Mouse (Mus musculus) ZHBTc4 (cell line): ENCODE data around the gene Mgst2.

Experiments
- DNase-seq: peaks from one replicate; pipeline ENCODE4 v3.0.0-alpha.2; 2011; ENCODE audit warnings: low read depth, low spot score

Mgst2 gene

DNA sequence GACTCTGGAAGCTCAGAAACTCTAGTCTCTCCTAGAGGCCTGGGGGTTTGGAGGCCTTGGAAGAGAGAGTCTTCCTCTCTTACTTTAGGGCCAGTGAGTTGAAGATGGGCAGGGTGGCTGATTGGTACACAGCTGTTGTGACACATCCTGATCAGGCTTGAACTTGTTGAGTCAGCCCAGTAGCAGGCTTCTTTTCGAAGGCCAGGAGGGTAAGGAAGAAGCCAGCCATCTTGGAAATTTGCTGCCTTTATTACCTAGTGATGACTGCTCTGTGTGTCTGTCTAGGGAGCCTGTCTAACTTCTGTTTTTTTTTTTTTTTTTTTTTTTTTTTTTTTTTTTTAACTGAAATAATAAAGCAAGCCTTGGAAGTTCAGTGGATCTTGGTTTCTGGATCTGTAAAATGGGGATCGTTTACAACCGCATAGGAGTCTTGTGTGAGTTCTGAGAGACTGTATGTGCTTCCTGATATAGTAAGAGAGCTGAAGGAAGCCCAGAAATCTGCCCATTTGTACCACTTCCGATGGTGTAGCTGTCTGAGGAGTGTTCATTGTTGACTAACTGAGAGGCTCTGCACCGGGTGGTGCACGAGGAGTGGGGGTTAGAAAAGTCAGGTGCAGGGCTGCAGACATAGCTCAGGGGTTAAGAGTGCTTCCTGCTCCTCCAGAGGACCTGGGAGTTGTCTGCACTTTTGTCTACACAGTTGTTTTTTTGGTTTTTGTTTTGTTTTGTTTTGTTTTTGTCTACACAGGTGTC, 5.7 kb upstream of the Mgst2 start:
- DNase-seq, result no peak

DNA sequence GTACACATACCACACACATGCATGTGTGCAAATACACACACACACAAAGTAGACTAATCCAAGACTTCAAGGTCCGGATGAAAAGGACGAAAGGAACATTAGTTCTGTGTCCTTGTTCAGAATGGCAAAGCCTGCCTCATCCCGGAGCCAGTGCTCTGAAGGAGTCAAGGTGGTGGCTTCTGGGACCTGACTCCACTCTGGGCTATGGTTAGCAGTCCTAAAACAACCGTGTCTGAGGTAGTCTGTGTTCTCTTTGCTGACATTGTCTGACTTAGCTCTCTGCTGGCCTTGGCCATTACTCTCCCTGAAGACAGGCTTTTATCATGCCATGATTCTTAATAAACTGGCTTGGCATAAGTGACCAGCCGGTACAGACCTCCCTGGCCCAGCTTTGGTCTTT, 745 bp upstream of the Mgst2 start:
- DNase-seq, result no peak

DNA sequence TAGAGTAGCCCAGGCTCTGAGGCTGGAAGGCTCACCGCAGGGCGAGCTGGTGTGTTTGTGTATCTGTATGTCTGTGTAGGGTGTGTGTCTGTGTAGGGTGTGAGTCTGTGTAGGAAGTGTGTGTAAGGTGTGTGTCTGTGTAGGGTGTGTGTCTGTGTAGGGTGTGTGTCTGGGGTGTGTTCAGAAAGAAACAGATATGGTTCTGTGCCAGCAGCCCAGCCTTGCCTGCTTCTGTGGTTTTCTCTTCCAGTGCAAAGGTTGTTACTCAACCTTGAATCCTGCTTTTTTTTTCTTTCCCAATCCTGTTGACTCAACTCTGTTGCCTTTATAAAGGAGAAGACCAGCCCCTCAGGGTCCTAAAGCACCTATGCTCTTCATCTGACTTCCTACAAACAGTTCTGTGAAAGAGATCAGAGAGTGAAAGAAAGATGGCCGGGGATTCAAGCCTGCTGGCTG, 689 bp downstream of the Mgst2 start:
- no peak for DNase-seq

DNA sequence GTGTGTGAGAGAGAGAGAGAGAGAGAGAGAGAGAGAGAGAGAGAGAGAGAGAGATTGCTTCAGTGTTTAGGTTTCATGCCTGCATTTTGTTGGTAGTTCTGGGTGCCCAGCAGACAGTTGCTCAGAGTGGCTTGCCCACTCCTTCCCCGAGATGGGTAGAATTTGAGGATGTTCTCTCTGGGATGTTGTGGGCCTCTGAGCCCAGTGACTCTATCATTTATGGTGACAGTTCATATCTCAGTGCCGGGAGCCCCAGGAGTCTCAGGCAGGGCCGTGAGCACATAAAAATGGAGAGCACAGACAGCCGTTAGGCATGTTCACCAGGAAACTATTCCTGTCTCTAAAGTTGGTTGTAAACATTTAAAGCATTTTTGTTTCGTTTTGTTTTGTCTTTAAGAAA, 1.2 kb downstream of the Mgst2 start:
- no peak for DNase-seq

DNA sequence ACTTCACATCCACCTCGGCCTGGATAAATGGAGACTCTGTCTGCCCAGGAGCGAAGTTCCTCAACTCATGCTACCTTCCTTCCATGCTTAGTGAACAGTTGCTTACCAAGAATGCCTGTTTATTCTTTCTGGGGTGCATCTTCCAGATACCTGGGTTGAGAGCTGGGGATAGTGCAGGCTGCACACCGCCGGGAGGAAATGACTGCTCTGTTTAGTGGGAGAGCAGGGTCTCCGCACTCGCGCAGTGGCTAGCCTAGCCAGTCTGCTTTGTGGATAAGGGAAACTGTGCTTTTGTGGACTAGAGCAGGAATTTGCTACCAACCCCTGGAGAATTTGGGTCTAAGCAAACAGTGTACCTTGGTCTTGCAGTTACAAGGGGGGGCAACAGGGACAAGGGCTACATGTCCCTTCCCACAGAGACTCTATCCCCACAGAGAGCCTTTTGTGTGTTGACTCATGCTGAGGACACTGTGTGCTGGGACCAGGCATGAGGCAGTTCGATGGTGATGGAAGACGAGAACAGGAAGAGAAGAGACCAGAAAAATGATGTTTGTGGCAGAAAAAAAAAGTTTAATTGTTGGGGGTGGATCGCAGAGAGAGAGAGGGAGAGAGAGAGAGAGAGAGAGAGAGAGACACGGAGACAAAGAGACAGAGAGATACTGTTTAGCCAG, 1.9 kb downstream of the Mgst2 start:
- DNase-seq, result no peak

DNA sequence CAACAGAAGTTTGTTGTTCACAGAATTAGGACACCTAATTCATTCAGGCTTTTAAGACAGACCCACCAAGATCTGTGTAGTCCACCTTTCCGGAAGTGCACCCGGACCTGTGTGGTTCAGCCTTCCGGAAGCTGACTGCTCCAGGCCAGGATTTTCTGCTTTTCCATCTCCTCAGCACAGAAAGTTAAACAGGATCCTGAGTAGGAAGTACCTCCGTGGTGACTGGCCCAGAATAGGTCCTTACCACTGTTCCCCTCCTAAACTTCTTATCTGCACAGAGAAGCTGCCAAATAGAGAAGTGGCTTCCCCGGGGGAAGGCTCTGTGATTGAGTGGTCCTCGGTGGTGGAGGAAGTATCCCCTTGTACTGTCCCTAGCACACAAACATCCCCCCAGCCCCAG, 2.4 kb downstream of the Mgst2 start:
- no peak for DNase-seq

DNA sequence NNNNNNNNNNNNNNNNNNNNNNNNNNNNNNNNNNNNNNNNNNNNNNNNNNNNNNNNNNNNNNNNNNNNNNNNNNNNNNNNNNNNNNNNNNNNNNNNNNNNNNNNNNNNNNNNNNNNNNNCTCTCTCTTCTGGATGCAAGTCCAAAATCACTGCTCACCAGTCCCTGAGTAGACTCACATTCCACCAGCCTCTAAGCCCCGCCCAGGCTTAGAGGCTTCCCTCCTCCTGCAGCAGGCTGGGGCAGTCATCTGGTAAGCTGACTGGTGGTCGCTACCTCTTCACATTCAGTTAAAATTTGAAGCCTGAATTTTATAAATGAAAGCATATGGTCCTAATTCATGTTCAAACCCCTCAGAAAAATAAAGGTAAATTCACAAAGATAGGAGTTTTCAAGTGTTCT, 8.4 kb downstream of the Mgst2 start:
- DNase-seq, result peak; percentile 39

DNA sequence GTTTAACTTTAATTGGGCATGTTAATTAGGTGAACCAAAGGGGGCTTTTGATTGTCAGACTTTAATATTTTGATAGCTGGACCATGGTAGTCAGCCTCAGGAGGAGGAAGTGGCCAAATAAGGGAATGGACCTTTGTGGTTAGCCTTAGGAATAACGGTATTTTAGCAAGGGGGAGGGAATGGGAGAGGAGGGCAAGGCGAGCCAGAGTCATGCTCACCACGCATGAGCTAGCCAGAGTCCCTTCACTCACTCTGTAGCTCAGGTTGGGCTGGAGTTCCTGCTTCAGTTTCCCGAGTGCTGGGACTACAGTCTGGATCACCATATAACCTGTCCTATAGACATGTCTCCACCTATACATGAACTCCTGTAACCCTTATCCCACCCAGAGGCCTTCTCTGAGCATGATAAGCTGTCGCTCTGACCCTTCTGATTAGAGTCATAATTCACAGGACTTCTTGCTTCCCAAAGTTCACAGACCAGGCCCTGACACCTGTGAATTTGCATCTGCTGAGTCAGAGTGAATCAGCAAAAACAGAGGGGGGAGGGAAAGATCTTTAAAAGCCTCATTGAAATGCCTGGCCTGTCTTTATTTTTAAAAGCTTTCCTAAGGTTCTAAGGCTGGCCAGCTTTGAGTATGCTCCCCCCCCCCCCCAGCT, 10.4 kb downstream of the Mgst2 start:
- peak; percentile 52 for DNase-seq

DNA sequence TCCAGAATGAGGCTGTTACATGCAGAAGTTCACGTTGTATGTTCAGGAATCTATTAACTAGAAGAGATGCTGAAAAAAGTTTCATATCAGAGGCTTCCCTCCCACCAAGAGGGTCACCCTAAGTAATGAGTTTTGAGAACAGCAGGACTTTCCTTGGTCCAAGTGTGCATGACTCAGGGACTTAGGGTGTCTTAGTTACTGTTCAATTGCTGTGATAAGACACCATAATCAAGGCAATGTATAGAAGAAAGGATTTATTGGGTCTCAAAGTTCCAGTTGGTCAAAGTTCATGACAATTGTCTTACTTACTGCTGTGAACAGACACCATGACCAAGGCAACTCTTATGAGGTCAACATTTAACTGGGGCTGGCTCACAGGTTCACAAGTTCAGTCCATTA, 10.9 kb downstream of the Mgst2 start:
- no peak for DNase-seq

DNA sequence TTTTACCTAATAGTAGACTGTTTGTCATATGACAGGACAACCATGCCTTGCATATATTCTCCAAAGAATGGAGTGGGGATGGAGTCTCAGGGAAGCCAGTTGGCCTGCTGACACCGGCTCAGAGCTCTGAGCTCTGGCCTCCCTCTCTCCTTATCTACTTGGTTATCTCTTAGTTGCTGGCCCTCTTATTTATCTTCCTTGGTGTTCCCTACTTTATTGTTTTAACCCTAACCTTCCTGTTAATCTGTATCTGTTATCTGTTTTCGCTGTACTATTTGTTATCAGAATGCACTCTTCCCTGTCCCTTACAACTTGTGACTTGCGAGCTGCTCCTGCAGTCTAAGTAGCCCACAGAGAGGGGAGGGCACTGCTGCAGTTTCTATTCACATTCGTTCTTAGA, 12.5 kb downstream of the Mgst2 start:
- no peak for DNase-seq

DNA sequence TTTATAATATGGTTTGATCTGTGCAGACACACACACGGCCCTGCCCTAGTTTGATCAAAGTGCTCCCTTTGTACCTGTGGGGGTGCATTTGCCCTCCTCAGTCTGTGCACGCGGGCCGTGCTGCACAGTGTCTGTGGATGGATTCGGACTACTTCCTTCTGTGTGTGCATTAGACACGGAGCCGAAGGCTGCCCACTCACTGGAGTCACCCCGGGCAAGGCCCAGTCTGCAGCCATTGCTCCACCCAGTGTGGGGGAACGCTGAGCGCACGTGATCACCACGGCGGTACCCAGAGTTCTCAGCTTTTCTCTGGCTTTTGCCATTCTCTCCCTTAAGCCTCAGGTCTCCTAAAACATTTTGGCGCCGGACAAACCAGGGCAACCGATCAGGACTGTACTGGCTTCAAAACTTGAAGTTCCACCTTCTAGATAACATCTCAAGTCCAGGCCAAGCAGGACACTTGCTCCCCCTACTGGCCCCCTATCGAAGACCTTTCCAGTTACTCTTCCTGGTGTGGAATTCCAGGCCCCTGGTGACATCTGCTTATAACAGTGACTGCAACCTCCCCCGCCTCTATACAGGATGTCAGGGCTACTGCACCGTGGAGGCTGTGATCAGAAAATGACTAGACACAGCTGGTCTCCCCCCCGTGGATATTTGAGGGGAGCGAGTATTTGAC, 13.4 kb downstream of the Mgst2 start:
- peak; percentile 84 for DNase-seq

DNA sequence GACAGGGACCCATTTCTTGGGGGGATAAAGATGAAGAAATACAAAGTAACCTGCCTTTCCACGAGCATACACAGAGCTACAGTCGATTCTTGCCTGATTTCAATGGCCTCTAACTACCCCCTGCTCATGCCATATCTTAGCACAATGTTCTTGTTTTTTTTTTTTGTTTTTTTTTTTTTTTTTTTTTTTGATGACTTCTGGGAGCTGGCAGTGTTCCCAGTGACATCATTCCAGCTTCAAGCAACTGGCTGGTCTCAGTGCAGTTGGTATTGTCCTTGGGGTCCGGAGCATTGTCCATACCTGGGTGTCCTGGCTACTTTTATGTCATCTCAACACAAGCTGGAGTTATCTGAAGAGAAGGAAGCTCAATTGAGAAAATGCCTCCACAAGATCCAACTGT, 14.8 kb downstream of the Mgst2 start:
- no peak for DNase-seq

DNA sequence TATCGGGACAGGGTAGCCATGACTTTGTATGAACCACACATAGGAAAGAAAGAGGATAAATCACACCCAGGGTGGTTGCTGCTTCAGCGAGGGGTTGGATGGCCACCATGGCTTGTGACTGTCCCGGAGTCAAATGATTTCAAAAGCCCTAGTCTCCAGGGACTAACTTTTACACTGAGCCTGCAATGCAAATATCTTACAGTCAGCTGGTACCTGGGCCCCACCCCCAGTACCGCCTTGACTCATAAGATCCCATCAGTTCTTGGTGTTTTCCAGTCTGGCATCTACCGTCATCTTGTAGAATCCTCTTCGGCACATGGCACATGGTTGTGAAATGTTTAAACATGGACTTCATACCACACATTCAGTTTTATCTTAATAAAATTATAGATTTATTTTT, 25.4 kb downstream of the Mgst2 start:
- no peak for DNase-seq

DNA sequence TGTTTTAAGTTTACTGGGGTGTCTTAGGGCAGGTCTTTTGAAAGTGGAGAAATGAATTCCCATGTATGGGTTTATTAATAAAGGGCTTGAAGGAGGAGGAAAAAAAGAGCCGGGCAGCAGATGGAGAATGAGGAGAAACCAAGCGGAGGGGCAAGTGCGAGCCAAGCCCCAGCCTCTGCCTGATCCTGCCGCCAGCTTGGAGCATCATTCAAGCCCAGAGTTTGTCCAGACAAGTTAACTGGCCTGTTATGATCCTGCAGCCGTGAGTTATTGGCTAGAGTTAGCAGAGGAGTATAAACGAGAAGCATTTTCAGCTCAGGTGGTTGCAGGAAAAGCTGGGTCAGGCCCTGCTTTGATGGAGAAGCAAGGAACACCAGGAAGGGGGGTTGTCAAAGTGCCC, 26.2 kb downstream of the Mgst2 start:
- no peak for DNase-seq

DNA sequence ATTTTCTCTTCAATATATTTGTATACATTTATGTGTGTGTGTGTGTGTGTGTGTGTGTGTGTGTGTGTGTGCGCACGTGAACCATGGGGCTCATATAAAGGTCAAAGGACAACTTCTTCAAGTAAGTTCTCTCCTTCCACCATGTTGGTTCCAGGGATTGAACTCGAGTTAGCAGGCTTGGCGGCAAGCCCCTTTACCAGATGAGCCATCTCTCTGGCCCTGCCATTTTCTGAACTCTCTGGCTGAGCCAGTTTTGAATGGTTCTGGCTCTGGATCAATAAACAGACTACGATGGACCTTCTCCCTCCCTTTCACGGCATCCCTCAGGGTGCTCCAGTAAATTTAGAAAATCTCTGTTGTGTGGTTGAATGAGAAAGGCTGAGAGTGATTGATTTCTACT, 26.6 kb downstream of the Mgst2 start:
- no peak for DNase-seq

DNA sequence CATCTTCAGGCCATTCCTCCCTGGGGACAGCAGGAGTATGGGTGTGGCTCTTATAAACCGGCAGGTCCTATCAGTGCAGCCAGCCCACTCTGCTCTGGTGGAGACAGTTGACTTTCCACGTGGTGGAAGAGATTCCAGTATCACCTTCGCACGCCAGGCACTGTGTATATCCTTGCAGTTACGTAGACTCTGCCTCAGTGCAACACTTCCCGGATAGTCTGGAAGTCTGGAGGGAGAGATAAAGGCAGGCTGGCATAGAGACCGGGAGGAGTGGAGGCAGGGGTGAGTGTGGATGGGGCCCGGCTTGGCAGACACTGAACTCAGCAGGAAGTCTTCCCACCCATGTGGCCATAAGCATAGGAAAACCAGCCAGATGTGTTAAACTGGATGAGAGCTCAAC, 28.6 kb downstream of the Mgst2 start:
- DNase-seq, result no peak

DNA sequence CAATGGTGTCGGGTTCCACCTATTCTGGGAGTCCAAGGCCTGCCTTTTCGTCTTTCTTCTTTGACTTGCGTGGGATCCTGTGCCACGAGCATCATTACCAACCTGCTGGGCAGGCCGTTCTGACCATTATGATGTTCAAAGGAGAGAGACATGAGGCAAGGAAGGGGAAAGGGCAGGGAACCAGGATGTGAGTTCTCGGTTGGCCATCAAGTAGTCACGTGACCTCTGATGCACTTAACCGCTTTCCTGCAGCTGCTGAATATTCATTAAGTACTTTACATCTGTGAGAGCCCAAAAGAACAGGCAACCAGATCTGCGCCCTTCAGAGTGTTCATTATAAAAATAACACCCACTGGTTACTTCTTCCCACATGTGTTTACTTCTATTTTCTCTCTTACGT, 33.0 kb downstream of the Mgst2 start:
- peak; percentile 56 for DNase-seq

DNA sequence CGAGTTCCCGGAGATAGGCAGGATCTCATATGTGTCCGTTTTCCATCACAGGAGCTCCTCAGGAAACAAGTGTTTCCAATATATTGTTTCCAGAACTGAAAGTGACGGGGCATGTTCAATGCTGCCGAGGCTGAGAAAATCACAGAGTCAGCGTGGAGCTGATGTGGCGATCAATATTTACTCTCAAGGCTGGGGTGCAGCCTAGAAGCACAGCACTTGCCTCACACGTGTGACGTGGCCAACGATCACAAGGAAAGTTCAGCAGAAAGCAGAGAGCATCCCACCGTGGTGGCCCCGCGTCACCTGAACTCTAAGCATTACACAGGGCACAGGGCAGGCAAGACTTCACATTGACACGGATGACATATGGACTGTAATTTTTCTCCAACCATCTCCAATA, 34.4 kb downstream of the Mgst2 start:
- DNase-seq, result no peak

DNA sequence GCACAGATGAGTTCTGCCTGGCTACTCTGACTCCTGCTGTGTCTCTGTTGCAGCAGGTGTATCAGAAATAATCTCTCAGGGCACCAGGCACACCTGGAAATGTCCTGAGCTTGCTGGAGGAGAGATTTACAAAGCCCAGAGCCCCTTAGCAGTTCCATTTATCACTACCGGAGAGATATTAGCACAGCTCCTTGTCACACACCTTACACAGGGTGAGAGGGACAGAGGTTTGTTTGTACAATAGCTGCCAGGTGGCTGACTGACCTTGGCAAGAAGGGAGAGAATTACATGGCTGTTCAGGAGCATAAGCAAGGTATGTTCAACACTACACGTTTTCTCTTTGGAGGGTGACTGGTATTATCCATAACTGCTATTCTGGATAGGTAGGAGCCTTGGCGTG, 35.6 kb downstream of the Mgst2 start:
- DNase-seq, result no peak

DNA sequence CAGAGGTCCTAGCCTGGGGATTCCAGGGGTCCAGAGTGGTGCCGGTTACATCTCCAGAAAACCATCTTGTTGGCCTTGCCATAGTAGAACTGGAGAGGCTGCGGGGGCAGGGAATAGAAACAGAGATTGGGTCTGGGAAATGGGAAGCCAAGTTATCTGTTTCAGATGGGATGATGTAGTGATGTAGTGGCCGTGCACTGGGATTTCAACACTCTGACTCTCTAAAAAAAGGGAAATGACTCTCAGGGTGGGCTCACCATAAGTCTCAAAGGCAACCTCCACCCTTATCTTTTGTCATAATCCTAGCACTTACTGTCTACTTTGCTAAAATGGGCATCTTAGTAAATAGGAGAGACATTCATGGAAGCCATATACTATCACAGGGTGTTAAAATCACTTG, 37.8 kb downstream of the Mgst2 start:
- no peak for DNase-seq

DNA sequence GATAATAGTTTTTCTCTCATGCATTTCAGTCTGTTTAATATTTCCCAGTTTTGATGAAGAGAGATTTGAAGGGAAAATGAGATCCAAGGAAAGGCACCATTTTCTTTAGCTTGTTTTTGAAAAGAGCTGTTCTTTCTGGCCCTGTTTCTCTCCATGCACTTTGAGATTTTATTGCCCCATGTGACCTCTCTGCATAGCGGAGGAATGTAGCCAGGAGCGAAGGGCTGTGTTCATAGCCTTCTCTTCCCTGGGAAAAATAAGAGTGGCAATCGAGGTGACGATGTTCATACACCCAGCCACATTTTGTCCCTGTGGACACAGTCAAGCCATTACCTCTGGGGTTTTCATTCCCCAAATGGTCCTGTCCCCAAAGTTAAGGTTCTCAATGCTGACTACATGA, 40.0 kb downstream of the Mgst2 start:
- no peak for DNase-seq

DNA sequence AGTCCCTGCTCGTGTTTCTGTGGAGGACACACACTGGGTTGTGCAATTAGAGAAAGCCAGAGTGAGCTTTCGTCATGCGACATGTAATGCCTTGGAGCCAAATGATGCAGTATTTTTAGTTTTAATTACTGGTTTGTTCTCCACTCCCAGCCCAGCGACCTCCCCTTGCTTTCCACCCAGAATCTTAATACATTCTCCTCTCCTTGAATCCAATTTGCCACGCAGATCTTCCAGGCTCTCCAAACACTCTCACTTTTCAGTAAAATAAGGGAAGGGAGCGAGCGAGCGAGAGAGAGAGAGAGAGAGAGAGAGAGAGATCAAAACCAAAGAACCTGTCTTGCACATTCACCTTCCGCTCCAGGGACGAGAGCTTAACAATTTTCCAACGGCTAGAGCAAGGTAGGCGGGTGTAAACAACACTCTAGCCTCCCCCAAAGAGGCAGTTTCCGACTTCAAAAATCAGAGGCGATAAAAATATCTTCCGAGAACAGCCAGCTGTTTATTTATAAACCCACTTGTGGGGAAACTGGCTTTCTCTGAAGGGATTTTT, 40.6 kb downstream of the Mgst2 start:
- no peak for DNase-seq
